Mouse (Mus musculus) ES-E14 (cell line): ENCODE measurements around the gene Rps6ka5.

Experiments
- CHD2 ChIP-seq: IDR thresholded peaks from 2 replicates; pipeline ENCODE4 v1.6.1; 2014; ENCODE audit warnings: mild to moderate bottlenecking, low read depth, low read length, inconsistent platforms
- HCFC1 ChIP-seq: IDR thresholded peaks from 2 replicates; pipeline ENCODE4 v1.6.1; 2012; ENCODE audit warnings: low read length, inconsistent platforms, borderline replicate concordance; ENCODE audit not compliant: insufficient read depth
- MAFK ChIP-seq: IDR thresholded peaks from 2 replicates; pipeline ENCODE4 v1.6.1; 2014; ENCODE audit warnings: mild to moderate bottlenecking, low read depth, low read length, inconsistent platforms; ENCODE audit not compliant: insufficient read depth
- ZC3H11A ChIP-seq: IDR thresholded peaks from 2 replicates; pipeline ENCODE4 v1.6.1; 2012; ENCODE audit warnings: low read depth, mild to moderate bottlenecking, inconsistent platforms, low read length, borderline replicate concordance
- ZNF384 ChIP-seq: IDR thresholded peaks from 2 replicates; pipeline ENCODE4 v1.6.1; 2012; ENCODE audit warnings: low read depth, low read length, inconsistent platforms

DNA sequence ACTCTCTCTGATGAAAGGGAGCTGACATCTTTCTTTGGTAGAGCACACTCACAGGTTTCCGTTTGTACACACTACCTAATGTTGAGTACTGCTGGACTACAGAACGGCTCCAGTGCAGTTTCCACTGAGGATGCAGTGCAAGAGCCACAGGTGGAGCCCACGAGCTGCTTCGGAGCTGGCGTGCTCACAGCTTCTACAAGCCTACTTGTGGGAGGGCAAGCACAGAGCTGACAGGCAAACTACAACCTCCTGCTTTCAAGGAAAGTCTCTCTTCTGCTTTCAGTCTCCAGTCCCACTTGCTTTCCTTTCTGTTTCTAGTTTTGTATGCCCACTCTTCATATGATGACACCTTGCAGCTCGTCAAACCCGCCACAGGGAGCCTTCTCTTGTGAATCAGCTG lies 87.1 kb downstream of the Rps6ka5 start:
- TF ChIP-seq CHD2 (no peak), ZNF384 (no peak), MAFK (no peak), HCFC1 (no peak), ZC3H11A (no peak)
